Mouse (Mus musculus) brain, embryonic 14.5 days (tissue): ENCODE results near the gene Plekhm1.

Experiments
- CTCF ChIP-seq: fragments of 200-500 bp; IDR thresholded peaks from 2 replicates; pipeline ENCODE4 v1.5.1; 2012; ENCODE audit warnings: inconsistent platforms, mild to moderate bottlenecking, moderate library complexity, borderline replicate concordance; ENCODE audit not compliant: insufficient read depth, insufficient read length; ENCODE audit errors: extremely low read depth
- POLR2A ChIP-seq: fragments of 200-500 bp; IDR thresholded peaks from 2 replicates; pipeline ENCODE4 v1.6.1; 2012; ENCODE audit warnings: mild to moderate bottlenecking, inconsistent platforms, borderline replicate concordance; ENCODE audit not compliant: poor library complexity, insufficient read depth, insufficient read length, severe bottlenecking; ENCODE audit errors: extremely low read depth

DNA sequence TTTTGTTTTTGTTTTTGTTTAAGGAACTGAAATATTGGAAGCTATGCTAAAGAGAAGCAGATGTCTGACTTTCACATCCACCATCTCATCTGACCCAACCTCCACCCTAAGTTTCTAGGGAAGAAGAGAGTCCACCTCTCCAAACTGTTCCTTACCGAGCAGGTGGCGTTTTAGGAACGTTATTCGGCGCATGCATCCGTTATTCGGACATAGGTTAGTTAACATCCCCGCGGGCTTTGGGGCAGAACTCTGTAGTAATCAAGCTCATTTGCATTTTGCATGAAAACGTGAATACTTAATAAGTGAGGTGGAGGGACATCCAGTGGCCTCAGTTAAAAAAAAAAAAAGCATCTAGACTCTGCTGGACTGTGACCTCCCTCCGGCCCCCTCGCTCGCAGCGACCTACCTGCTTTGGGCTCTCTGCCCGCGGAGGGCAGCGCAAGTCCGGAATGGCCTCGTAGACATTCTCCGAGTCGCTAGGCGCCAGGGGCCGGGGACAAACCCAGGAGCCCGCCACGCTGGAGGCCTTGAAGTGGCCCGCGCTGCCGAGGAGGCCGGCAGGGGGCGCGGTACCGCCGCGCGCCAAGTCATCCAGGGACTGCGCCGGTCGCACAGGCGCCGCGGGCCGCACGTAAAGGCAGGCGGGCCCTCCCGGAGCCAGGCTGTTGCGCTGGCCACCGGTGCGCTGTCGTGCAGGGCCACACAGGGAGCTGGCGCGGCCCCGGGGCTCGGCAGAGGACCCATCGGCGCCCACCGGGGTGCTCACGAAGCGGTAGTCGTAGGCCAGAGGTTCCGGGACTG lies 52.4 kb downstream of the Plekhm1 start:
- peak; percentile 82 for TF ChIP-seq CTCF
- no peak for TF ChIP-seq POLR2A
